Mouse (Mus musculus): ENCODE data around the gene Saa2. TPM values are rescaled to one million over a fixed set of nuclear protein-coding genes. Genes with fewer than 3 reads are reported as not detected.
A peak's percentile ranks its signal among the peaks of the same experiment; 100 is the strongest.
"Not testable (repeated sequence)": the region's sequence is repeated elsewhere in the genome, so short reads cannot be mapped to it uniquely, and the experiment has no call there.

Saa2 gene
- total RNA-seq, 2 experiments from 2014 or later, result not detected

GRCm38 (mm10) chr7:46734983-46735382 lies 16.6 kb upstream of the Saa2 start:
- Histone ChIP-seq H3K27ac (no peak overlapping the region), H3K4me3 (no peak overlapping the region)
- no peak for TF ChIP-seq CTCF (conservative IDR thresholded peaks at IDR 0.05)
- DNase-seq (ENCODE audit: low spot score in 2 of 2), result no peak

GRCm38 (mm10) chr7:46738561-46739460 lies 12.8 kb upstream of the Saa2 start:
- Histone ChIP-seq H3K27ac (no peak overlapping the region), H3K4me3 (no peak overlapping the region)
- no peak for DNase-seq (ENCODE audit: low spot score in 2 of 2)
- no peak for TF ChIP-seq CTCF (conservative IDR thresholded peaks at IDR 0.05)

GRCm38 (mm10) chr7:46740041-46740440 lies 11.5 kb upstream of the Saa2 start:
- not testable (repeated sequence) for DNase-seq (ENCODE audit: low spot score in 2 of 2); H3K4me3 ChIP-seq; H3K27ac ChIP-seq

GRCm38 (mm10) chr7:46742880-46743279 lies 8.7 kb upstream of the Saa2 start, which contains the start of gene Saa1:
Gene Saa1, minus strand, starts transcription at chr7:46742980.
- not testable (repeated sequence) for H3K27ac ChIP-seq; DNase-seq (ENCODE audit: low spot score in 2 of 2); H3K4me3 ChIP-seq

- Histone ChIP-seq H3K4me3 (no peak overlapping the region), H3K27ac (no peak overlapping the region)
- no peak for DNase-seq (ENCODE audit: low spot score in 2 of 2)
- no peak for TF ChIP-seq CTCF (conservative IDR thresholded peaks at IDR 0.05)
Observed at GRCm38 (mm10) chr7:46745816-46746215, 5.8 kb upstream of the Saa2 start.

GRCm38 (mm10) chr7:46746381-46746780 lies 5.2 kb upstream of the Saa2 start:
- no peak for DNase-seq (ENCODE audit: low spot score in 2 of 2)
- H3K4me3 ChIP-seq, result no peak overlapping the region
- no peak overlapping the region for H3K27ac ChIP-seq
- TF ChIP-seq CTCF (conservative IDR thresholded peaks at IDR 0.05), result no peak

- Histone ChIP-seq H3K4me3 (no peak overlapping the region), H3K27ac (no peak overlapping the region)
- no peak for TF ChIP-seq CTCF (conservative IDR thresholded peaks at IDR 0.05)
- DNase-seq (ENCODE audit: low spot score in 2 of 2), result no peak
Observed at GRCm38 (mm10) chr7:46748459-46748858, 3.1 kb upstream of the Saa2 start.

GRCm38 (mm10) chr7:46761049-46761795 lies 9.6 kb downstream of the Saa2 start:
- TF ChIP-seq CTCF (conservative IDR thresholded peaks at IDR 0.05), result no peak
- Histone ChIP-seq H3K4me3 (no peak overlapping the region), H3K27ac (no peak overlapping the region)
- no peak for DNase-seq (ENCODE audit: low spot score in 2 of 2)

GRCm38 (mm10) chr7:46762601-46763000 lies 11.0 kb downstream of the Saa2 start:
- no peak overlapping the region for H3K4me3 ChIP-seq
- no peak for DNase-seq (ENCODE audit: low spot score in 2 of 2)
- TF ChIP-seq CTCF (conservative IDR thresholded peaks at IDR 0.05), result no peak

GRCm38 (mm10) chr7:46764672-46765071 lies 13.1 kb downstream of the Saa2 start:
- no peak for TF ChIP-seq CTCF (conservative IDR thresholded peaks at IDR 0.05)
- H3K4me3 ChIP-seq, result no peak overlapping the region

More at GRCm38 (mm10) chr7:46762601-46763000, 11.0 kb downstream of the Saa2 start:
- H3K27ac ChIP-seq, result no peak overlapping the region

GRCm38 (mm10) chr7:46767371-46767770 lies 15.8 kb downstream of the Saa2 start:
- DNase-seq (ENCODE audit: low spot score in 2 of 2), result no peak
- TF ChIP-seq CTCF (conservative IDR thresholded peaks at IDR 0.05), result no peak
- no peak overlapping the region for H3K27ac ChIP-seq
- H3K4me3 ChIP-seq, result no peak overlapping the region

More at GRCm38 (mm10) chr7:46764672-46765071, 13.1 kb downstream of the Saa2 start:
- no peak overlapping the region for H3K27ac ChIP-seq
- no peak for DNase-seq (ENCODE audit: low spot score in 2 of 2)

- TF ChIP-seq CTCF (conservative IDR thresholded peaks at IDR 0.05), result no peak
- no peak for DNase-seq (ENCODE audit: low spot score in 2 of 2)
- Histone ChIP-seq H3K27ac (no peak overlapping the region), H3K4me3 (no peak overlapping the region)
Observed at GRCm38 (mm10) chr7:46768451-46768850, 16.9 kb downstream of the Saa2 start.

- H3K4me3 ChIP-seq, result no peak overlapping the region
- no peak overlapping the region for H3K27ac ChIP-seq
- TF ChIP-seq CTCF (conservative IDR thresholded peaks at IDR 0.05), result peak; percentile 97
- DNase-seq (ENCODE audit: low spot score in 2 of 2), result peak; percentile 16 to 65
Observed at GRCm38 (mm10) chr7:46770706-46771105, 19.1 kb downstream of the Saa2 start.
